Mouse (Mus musculus) ES-Bruce4 (cell line): ENCODE results near the gene 4933415F23Rik.

Experiments used
- CTCF ChIP-seq: IDR thresholded peaks from one replicate; pipeline ENCODE4 v1.8.1; 2011; ENCODE audit warnings: low read depth, low read length
- POLR2A ChIP-seq: IDR thresholded peaks from one replicate; pipeline ENCODE4 v1.8.1; 2011; ENCODE audit warnings: low read length; ENCODE audit not compliant: insufficient read depth

- no peak for TF ChIP-seq CTCF
- TF ChIP-seq POLR2A = no peak
Observed at GRCm38 (mm10) chr1:23102881-23103280, 828 bp upstream of the 4933415F23Rik start.
